Mouse (Mus musculus) urinary bladder, postnatal 14 days (tissue): ENCODE measurements around the gene Ipo9.
A peak's percentile ranks its signal among the peaks of the same experiment; 100 is the strongest.
"Not testable (repeated sequence)": the region's sequence is repeated elsewhere in the genome, so short reads cannot be mapped to it uniquely, and the experiment has no call there.

ENCODE experiments used
- DNase-seq: peaks from one replicate; pipeline ENCODE4 v3.0.0; 2021; ENCODE audit warnings: low spot score

Ipo9 gene

GRCm38 (mm10) chr1:135430669-135431017 lies 344 bp upstream of the Ipo9 start:
- no peak for DNase-seq

- no peak for DNase-seq
Observed at GRCm38 (mm10) chr1:135427390-135427789, 2.9 kb downstream of the Ipo9 start.

- DNase-seq: no peak
Observed at GRCm38 (mm10) chr1:135426645-135427044, 3.7 kb downstream of the Ipo9 start.

- DNase-seq: no peak
Observed at GRCm38 (mm10) chr1:135422772-135423171, 7.5 kb downstream of the Ipo9 start.

- peak; percentile 14 for DNase-seq
Observed at GRCm38 (mm10) chr1:135413996-135414395, 16.3 kb downstream of the Ipo9 start.

- no peak for DNase-seq
Observed at GRCm38 (mm10) chr1:135412130-135412529, 18.2 kb downstream of the Ipo9 start.

- DNase-seq: peak; percentile 56
Observed at GRCm38 (mm10) chr1:135410967-135411366, 19.3 kb downstream of the Ipo9 start.

GRCm38 (mm10) chr1:135408973-135409372 lies 21.3 kb downstream of the Ipo9 start:
- no peak for DNase-seq

GRCm38 (mm10) chr1:135405356-135405755 lies 24.9 kb downstream of the Ipo9 start:
- no peak for DNase-seq

GRCm38 (mm10) chr1:135401452-135402110 lies 28.7 kb downstream of the Ipo9 start:
- no peak for DNase-seq

- no peak for DNase-seq
Observed at GRCm38 (mm10) chr1:135399466-135399865, 30.8 kb downstream of the Ipo9 start.

- no peak for DNase-seq
Observed at GRCm38 (mm10) chr1:135385161-135385560, 45.1 kb downstream of the Ipo9 start.

- no peak for DNase-seq
Observed at GRCm38 (mm10) chr1:135384171-135384570, 46.1 kb downstream of the Ipo9 start.

- DNase-seq: not testable (repeated sequence)
Observed at GRCm38 (mm10) chr1:135381560-135381959, 48.7 kb downstream of the Ipo9 start.

- DNase-seq: no peak
Observed at GRCm38 (mm10) chr1:135380071-135380991, 50.0 kb downstream of the Ipo9 start.

- no peak for DNase-seq
Observed at GRCm38 (mm10) chr1:135379048-135379447, 51.3 kb downstream of the Ipo9 start.

- DNase-seq: no peak
Observed at GRCm38 (mm10) chr1:135378576-135378975, 51.7 kb downstream of the Ipo9 start.

GRCm38 (mm10) chr1:135374868-135375581 lies 55.3 kb downstream of the Ipo9 start, which contains the start of gene Shisa4:
Gene Shisa4, minus strand, starts transcription at chr1:135375237.
- DNase-seq: peak; percentile 56

GRCm38 (mm10) chr1:135374175-135374867 lies 56.0 kb downstream of the Ipo9 start:
- no peak for DNase-seq

GRCm38 (mm10) chr1:135373171-135373677 lies 57.1 kb downstream of the Ipo9 start:
- no peak for DNase-seq

GRCm38 (mm10) chr1:135369415-135369814 lies 60.9 kb downstream of the Ipo9 start:
- no peak for DNase-seq

- peak; percentile 71 for DNase-seq
Observed at GRCm38 (mm10) chr1:135368982-135369381, 61.3 kb downstream of the Ipo9 start.
